Mouse (Mus musculus) neutrophil, adult 5-6 weeks (primary cell): Measurements from ENCODE around the gene Abcb1a. TPM values are rescaled to one million over a fixed set of nuclear protein-coding genes. Genes with fewer than 3 reads are reported as not detected.
A peak's percentile ranks its signal among the peaks of the same experiment; 100 is the strongest.

Experiments
- ATAC-seq: fragments of 151-379, 151-347 bp; 2 replicates; pipeline ENCODE4 v1.8.0; 2017; ENCODE audit warnings: mild to moderate bottlenecking, moderate TSS enrichment; ENCODE audit not compliant: insufficient number of reproducible peaks, poor library complexity, low FRiP score, severe bottlenecking; ENCODE audit errors: extremely low read depth
- total RNA-seq: library from RNA; stranded (forward); fragments of 200-1000 nt; gene quantifications from 2 replicates; pipeline ENCODE4 v1.2.3, GENCODE M21; 2017

The Abcb1a gene
- total RNA-seq, result 0.98 and 2.8 TPM in 2 replicates

DNA sequence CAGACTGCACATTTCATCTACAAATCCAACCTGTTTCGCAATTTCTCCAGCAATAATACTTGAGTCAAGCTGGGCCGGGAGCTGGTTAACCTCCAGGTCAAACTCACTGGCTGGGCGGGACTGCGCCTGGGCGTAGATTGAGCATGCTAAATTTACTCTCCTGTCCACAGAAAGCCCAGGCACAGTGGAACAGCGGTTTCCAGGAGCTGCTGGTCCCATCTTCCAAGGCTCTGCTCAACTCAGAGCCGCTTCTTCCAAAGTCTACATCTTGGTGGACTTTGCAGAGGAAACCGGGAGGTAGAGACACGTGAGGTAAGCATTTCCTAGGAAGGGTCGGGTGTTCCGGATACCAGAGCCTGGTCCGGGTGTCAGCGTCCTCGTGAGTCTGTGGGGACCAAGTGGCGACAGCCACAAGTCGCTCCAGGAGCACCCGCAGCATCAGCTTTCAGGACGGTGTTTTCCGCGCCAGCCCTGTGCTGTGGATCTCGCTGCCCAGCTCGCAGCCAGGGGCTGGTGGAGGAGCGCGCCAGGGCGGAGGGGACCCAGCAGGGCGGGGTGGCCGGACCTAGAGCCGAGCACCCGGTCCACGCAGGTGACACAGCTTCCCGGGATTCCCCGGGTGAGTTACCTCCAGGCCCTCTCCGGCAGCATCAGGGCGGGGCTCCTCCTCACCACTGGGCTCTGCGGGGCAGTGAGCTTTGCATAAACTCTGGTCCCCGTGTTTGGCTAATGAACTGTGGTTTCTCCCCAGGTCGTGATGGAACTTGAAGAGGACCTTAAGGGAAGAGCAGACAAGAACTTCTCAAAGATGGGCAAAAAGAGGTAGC is at the start of gene Abcb1a:
Gene Abcb1a (plus strand): TSS at position 167 of the 827 bp plus-strand sequence.
- ATAC-seq, result peak; percentile 71

DNA sequence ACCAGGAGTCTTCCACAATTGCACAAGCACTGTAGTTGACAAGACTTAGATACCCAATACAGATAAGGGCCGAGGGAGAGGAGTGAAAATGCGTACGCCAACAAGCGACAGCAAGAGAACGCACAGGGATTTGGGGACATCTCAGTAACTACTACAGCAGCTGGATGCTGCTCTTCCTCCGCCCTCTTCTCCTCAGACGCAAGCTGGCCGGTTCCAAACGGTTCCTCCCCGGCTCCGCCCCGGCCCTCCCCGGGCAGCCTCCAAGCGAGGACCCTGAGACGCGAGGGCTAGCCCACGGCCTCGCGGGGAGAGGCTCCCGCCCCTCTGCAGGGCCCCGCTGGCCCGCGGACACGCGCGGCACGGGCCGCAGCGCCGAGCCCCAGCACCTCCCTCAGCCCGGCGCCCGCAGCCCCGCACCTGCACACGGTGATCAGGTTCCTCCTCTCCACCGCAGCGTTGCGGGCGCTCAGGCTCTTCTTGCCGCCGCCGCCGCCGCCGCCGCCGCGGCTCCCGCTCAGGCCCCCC is 37.7 kb upstream of the Abcb1a start:
- peak; percentile 25; the same call in 1 of the 2 replicates for ATAC-seq

DNA sequence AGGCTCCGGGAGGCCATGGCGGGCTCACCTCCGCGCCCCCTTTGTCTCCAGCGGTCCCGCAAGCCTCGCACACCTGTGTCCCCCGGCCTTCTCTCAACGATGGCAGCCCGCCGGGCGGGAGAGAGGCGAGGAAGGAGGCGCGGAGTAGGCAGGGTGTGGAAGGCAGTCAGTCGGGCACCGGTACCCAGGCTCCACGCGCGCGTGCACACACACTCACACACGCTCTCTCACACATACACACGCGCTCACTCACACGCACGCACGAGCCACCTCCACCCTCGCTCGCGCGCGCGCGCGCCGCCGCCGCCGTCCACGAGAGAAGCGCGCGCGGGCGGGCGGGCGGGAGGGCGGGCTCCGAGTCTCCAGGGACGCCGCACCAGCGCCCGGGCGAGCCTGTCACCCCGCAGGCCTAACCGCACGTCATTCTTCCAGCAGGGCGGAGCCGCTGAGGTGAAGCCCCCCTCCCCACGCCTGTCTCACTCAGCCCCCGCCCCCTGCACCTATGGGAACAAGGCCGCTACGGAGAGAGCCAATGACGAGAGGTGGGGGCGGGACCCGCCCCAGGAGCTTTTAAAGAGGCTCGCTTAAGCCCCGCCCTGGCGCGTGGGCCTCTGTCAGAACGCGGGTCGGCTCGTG is 37.2 kb upstream of the Abcb1a start, which contains the start of gene Rundc3b:
Gene Rundc3b (minus strand): TSS at position 357 of the 636 bp plus-strand sequence.
- ATAC-seq, result peak; percentile 89

DNA sequence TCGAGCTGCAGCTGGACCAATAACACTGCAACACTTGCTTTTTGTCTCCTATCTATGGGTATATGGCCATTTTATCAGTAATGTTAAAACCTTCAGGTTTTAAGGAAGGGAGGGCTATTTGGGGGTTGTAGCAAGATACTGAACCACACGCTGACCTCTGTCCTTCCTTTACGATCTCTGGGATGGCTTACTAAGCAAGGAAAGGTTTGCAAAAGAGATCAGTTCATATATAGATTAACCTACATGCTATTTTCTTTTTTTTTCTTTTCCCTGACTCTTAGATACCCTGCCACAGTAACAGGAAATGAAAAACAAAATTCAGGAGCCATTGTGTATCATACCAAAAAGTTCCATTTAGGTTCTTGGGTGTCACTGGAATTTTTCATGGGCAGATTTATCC is 27.0 kb upstream of the Abcb1a start:
- ATAC-seq, result no peak

DNA sequence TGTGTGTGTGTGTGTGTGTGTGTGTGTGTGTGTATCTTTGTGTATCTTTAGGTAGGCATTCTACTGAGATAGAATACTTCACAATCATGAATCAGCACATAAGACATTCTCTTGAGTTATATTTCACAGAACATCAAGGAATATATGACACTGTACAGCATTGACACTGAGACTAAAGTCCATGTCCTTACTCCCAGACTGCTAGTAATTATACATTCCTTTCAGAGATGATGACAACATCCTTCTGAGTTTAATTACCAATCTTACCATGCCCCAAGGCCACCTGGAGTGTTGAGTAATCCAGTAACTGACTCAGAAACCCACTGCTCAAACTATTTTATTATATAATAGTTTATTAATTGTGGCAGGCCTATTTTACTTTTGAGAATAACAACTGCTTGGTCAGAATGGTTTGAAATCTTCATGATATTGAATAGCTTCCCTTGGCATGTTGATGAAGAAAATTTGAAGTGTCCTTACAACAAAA is 25.3 kb upstream of the Abcb1a start:
- no peak for ATAC-seq

DNA sequence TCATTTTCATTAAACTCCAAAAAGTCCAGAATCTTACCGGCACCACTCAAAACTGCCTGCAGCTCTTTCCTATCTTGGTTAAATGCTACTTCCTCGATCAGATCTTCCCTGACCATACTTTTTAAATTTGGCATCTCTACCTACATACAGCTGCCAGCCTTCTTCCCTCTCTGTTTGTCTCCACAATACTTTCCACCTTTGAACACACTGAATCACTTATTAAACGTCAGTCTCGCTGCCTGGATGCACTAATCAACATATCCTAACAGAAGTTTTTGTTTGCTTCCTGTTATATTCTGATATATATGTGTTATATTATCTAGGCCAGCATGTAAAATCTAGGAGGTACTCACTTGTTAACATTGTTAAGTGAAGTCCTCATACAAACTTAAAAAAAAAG is 11.6 kb upstream of the Abcb1a start:
- ATAC-seq, result no peak

DNA sequence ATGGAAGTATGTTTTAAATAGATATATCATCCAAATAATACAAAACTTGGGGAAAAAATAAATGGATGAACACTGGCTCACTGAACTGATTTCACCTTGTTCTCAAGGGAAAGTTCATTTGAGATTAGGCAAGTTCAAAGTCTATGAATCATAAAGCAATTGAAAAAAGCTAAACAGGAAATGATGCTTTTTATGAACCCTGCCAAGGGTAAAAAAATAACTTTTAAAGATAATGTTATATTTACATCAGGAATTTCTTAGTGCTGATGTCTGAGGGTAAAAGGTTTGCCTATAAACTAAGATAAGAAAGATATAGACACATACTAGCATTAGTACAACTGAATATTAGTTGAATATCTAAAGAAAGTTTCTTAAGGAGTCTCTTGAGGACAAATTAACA is 11.1 kb upstream of the Abcb1a start:
- ATAC-seq, result no peak

DNA sequence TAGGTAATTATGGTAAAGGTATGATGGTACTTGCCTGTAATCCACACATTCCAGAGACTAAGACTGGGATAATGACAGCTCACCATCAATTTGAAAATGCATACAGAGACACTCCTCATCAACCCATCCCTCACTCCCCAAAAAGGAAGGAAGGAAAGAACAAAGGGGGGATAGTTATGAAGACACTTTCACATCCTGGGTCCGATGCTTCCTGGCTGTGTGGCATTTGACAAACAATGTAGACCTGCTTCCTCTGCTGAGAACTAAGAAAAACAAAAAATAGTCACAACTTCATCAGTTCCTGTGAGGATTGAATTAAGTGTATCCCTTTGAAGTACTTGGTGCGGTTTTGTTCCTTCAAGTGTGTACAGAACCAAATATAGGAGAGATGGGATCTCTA is 7.8 kb upstream of the Abcb1a start:
- no peak for ATAC-seq

DNA sequence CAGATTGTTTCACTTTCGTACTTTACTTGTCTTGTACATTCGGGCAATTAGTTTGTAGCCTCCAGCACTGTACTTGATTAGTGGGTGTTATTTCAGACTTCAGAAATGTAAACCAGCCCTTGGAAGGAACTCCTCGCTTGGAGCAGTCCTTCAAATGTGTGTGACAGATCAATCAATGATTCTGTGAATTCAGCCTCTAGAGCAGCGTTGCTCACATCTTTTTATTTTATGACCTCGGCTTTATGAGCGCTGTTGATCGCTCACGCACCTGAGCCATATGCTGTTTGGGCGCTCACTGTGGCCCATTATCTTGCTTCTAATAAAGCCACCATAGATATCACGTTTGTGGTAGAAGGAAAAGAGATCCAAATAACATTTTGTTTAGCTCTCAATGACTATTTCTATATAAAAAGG is 868 bp downstream of the Abcb1a start:
- ATAC-seq, result peak; percentile 9; the same call in 1 of the 2 replicates

DNA sequence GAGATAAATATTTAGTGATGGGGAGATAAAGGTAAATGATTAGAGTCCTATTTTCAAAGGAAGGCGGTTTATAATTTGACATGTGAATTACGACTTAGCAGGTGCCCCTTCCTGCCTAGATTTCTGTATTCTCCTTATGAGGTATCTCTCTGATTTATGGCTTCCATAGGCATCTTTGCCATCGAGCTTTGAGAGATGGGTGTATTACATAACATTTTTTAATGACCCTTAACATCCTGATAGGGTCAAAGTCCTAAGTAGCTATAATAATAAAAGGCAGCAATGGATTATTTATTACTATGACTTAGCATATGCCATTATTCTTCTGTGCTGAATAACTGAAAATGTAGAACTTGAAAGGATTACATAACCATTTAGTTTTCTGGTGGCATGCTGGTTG is 4.8 kb downstream of the Abcb1a start:
- ATAC-seq, result no peak

DNA sequence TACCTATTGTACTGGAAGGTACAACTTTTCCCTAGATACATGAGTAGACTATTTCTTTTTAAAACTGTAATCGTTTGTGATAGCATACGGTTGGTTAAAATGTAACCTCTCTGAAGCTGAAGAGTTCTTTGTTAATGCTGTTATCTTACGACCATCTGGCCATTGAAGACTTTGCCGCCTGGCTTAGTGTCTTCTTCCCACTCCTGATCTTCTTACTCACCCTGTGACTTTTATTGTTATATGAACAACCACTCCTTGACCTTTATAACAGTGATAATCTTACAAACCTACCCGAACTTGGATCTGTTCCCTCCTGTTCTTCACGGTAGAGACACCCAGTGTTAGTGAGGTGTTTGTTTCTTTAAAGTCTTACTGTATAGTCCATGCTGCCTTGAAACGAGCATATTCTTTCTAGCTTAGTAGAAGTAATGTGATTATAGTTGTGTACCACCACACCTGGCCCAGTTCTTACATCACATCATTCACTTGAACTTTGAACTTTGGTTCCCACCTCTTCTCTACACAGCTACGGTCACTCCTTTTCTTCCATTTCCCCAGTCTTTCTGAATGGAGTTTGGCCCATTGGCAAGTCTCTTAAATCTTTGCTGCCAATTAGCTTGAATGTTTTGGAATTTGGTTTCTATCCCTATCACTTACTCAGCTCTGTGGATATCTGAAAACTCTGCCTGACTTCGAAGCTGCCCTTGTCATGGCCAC is 8.0 kb downstream of the Abcb1a start:
- ATAC-seq, result no peak

DNA sequence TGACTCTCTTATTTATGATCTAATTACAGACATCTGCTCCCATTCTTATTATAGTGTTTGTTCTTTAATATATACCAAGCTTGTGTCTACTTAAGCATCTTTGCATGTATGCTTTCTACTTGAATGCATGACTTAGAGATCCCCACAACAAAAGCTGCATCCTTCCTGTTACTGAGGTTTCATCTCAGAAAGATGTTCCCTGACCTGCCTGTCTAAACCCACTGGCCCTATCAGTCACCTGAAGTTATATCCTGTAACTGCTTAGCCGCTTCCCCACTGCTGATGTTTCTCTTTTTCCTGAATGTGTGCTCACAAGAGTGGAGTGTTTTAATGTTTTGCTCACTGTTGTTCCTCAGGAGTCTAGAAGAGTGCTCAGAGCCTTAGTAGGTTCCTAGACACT is 9.7 kb downstream of the Abcb1a start:
- ATAC-seq, result 0 out of 2 replicates have a peak, but pooled peaks have one; percentile 13

DNA sequence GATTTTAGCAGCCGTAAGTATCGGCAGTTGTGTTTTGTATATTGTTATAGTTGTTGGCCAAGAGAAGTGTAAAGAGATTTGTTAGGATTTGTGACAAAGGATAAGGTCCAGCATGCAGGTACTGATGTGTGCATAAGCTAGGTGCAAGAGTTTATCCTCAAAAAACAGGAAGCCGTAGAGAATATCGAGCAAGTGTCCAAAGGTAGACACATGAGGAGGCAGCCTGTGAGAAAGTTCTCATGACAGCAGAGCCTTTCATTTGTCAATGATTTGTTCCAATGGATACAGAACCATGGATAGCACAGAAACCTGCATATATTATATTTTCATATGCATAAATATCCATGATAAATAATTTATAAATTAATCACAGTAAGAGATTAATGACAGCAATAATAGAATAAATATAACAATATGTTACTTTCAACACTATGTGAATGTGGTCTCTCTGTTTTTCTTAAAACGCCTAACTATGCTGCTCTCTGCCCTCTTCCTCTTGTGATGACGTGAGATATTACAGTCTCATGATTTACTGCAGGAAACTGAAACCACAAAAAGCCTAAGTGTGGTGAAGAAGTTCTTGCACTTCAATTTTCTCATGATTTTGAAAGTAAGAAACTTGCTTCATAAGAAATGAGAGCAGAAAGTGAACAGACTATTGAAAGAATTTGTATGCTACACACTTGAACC is 15.5 kb downstream of the Abcb1a start:
- ATAC-seq, result peak; percentile 95

DNA sequence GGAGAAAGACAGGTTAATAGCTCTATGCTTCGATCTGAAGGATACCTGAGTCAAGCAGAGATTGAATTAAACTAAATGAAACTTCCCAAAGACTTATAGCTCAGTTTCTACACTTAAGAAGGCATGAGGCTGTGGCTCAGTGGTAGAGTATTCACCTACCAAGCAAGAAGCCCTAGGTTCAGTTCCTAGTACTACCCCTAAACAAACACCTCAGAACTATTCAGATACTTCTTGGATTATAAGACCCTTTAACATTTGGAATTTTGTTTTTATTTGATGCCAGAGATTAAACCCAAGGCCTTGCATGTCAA is 16.0 kb downstream of the Abcb1a start:
- ATAC-seq, result no peak

DNA sequence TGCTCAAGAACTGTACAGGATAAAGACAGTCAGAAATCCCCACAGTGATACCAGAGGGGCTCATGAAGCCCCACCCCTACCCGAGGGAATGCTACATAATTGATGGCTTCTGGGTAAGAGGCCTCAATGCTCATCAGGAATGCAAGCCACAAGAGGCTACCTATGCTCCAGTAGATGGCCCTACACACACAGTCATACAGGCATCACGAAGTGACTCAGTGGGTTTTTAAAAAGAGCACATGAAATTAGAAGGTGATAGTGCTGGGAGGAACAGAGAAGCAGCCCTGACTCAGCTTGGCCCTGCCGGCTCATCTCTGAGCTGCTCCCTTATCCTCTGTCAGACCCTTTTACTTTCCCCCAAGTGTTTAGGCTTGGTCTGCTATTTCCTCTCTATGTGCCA is 21.3 kb downstream of the Abcb1a start:
- ATAC-seq, result no peak

DNA sequence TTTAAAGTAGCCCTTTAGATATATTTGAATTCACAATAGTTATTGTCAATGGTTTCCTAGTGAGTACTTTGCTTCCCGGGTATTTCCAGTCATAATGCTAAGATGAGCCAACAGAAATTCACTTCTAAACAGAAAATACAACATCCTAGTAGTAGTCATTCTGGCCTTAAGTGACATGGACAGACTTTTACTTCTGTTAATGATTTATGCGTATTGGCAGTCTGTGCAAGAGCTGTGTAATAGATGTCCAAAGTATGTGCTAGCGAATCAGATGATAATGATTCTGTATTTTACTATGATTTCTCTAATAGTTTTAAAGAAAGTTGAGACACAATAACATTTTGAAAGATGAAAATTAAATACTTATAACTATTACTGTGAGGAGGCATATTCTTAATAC is 23.8 kb downstream of the Abcb1a start:
- no peak for ATAC-seq

DNA sequence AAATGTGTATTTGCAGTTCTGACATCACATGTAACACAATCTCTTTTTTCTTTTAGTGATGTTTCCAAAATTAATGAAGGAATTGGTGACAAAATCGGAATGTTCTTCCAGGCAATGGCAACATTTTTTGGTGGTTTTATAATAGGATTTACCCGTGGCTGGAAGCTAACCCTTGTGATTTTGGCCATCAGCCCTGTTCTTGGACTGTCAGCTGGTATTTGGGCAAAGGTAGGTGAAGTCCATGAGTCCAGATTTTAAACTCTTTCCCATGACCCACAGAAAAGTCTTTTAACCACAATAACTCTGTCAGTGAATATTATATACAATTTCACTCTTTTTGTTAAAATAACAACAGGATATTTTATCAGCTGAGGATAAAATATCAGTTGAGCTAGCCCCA is 26.2 kb downstream of the Abcb1a start:
- no peak for ATAC-seq

DNA sequence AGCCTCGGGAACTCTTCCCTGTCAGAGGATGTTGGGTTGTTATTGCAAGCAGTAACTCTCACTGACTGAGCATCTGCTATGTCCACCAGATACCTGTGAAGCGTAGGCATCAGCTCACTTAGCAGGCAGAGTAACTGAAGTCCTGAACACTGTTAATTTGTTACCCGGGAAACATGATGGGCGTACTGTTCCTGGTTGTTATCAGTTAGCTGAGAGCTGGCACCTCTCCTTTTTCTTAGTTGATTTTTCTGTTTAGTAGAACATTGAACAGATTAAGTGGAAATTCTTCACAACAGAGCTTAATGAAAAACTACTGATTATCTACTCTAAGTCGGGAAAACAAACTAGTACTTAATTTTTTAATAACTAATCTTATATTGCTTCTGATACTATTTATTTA is 27.7 kb downstream of the Abcb1a start:
- no peak for ATAC-seq

DNA sequence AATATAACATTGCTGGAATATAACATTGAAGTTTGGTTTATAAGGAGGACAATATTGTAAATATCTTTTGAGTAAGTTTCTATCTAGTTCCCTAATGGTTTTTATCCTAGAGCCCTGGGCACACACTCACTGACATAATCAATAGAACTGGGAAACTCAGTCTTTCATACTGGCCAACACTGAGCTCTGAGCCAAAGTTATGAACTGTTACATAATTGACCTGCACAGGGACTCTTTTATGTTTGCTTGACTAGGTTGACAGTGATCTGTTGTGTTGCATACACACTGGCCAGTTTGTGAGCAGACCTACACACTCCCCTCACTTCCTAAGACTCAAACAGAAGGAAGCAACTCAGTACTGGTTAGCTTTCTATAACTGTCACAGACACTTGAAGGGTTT is 56.2 kb downstream of the Abcb1a start:
- no peak for ATAC-seq
